Comparison of ENCODE assay signal across 9 mouse cellular contexts in genomic region chr13:49015366-49016306, GRCm38 (mm10). TPM values are rescaled to one million over a fixed set of nuclear protein-coding genes. Genes with fewer than 3 reads are reported as not detected.
A peak's percentile ranks its signal among the peaks of the same experiment; 100 is the strongest.
DNase-seq lines count a peak whose midpoint lies in the region; ATAC-seq and TF ChIP-seq lines count a peak whose summit lies in the region.
"Had no signal": no experiment of that assay in that cellular context is flagged by ENCODE, and none has a peak within 500 bp of the region (broad histone marks: within the 10 kb centered on the region; RNA-seq: fewer than 3 reads in every experiment).

No protein-coding gene starts in this region.

- peaks cover 19% of the 10 kb centered on the region; the same call in 1 of the 2 replicates for H3K27me3 ChIP-seq in heart, embryonic 10.5 days (ENCODE audit: insufficient read depth, poor library complexity, severe bottlenecking)
- no peaks in the 10 kb centered on the region for H3K27me3 ChIP-seq in cerebellum, adult 2 months (ENCODE audit: control insufficient read depth, insufficient read depth, low read length)
- H3K27me3 ChIP-seq in heart, embryonic 14.5 days (ENCODE audit: control insufficient read depth, insufficient read depth, low read length): no peaks in the 10 kb centered on the region
- H3K27me3 ChIP-seq in limb, embryonic 15.5 days: no peaks in the 10 kb centered on the region
- H3K27me3 ChIP-seq in midbrain, embryonic 15.5 days (replicated peaks): no peaks in the 10 kb centered on the region; the same call in 1 of the 2 replicates

- peak overlapping the region; percentile 74 for H3K27ac ChIP-seq in heart, embryonic 10.5 days
- peak overlapping the region; percentile 82 for H3K27ac ChIP-seq in cerebellum, adult 2 months (ENCODE audit: insufficient read depth, low read length)
- peak overlapping the region; percentile 68 to 79 for H3K27ac ChIP-seq in heart, embryonic 14.5 days (replicated peaks in 1 of 2; ENCODE audit: control insufficient read depth in 1 of 2, insufficient read depth in 1 of 2, low read depth in 2 of 2, low read length in 2 of 2)
- H3K27ac ChIP-seq in limb, embryonic 15.5 days: peak overlapping the region; percentile 96
- H3K27ac ChIP-seq in midbrain, embryonic 15.5 days: peak overlapping the region; percentile 90
- H3K27ac ChIP-seq: macrophage had no signal

- H3K36me3 ChIP-seq in heart, embryonic 10.5 days: no peaks in the 10 kb centered on the region
- H3K36me3 ChIP-seq in heart, embryonic 14.5 days (ENCODE audit: control insufficient read depth, insufficient read depth, low read length): no peaks in the 10 kb centered on the region
- no peaks in the 10 kb centered on the region for H3K36me3 ChIP-seq in limb, embryonic 15.5 days
- no peaks in the 10 kb centered on the region for H3K36me3 ChIP-seq in midbrain, embryonic 15.5 days (replicated peaks)

- peak overlapping the region; percentile 61 for H3K4me2 ChIP-seq in heart, embryonic 14.5 days (ENCODE audit: low read length)
- peak overlapping the region; percentile 50 for H3K4me2 ChIP-seq in limb, embryonic 15.5 days
- peak overlapping the region; percentile 53 for H3K4me2 ChIP-seq in midbrain, embryonic 15.5 days

- H3K9me3 ChIP-seq in heart, embryonic 10.5 days: no peaks in the 10 kb centered on the region
- H3K9me3 ChIP-seq in heart, embryonic 14.5 days (ENCODE audit: control insufficient read depth, low read length): peaks cover 7% of the 10 kb centered on the region; the same call in 1 of the 2 replicates
- no peaks in the 10 kb centered on the region for H3K9me3 ChIP-seq in limb, embryonic 15.5 days
- no peaks in the 10 kb centered on the region for H3K9me3 ChIP-seq in midbrain, embryonic 15.5 days

- H3K9ac ChIP-seq in heart, embryonic 14.5 days (ENCODE audit: low read length): peak overlapping the region; percentile 51
- H3K9ac ChIP-seq in limb, embryonic 15.5 days: no peak overlapping the region
- H3K9ac ChIP-seq in midbrain, embryonic 15.5 days: peak overlapping the region; percentile 40

- intact Hi-C loops in heart, postnatal 36 days (cut with DNase I): no loop called here

- H3K4me3 ChIP-seq in heart, embryonic 10.5 days: peak overlapping the region; percentile 53
- peak overlapping the region; percentile 14 for H3K4me3 ChIP-seq in cerebellum, adult 2 months (replicated peaks; ENCODE audit: insufficient read depth, low read depth, low read length)
- peak overlapping the region; percentile 28 to 29 for H3K4me3 ChIP-seq in heart, embryonic 14.5 days (ENCODE audit: control insufficient read depth in 1 of 2, insufficient read depth in 1 of 2, low read depth in 1 of 2, low read length in 2 of 2)
- peak overlapping the region; percentile 28 for H3K4me3 ChIP-seq in limb, embryonic 15.5 days
- peak overlapping the region; percentile 27 for H3K4me3 ChIP-seq in midbrain, embryonic 15.5 days

- no peak for TF ChIP-seq POLR2A in cerebellum, adult 2 months (IDR thresholded peaks at IDR 0.05; ENCODE audit: borderline replicate concordance, insufficient read depth, low read length)

- 4% methylated on average over 30 of the region's 30 CpGs for WGBS in heart, embryonic 10.5 days
- WGBS in cerebellum, adult 2 months: 14% methylated on average over 30 of the region's 30 CpGs
- 6% methylated on average over 30 of the region's 30 CpGs for WGBS in heart, embryonic 14.5 days
- 5% methylated on average over 30 of the region's 30 CpGs for WGBS in limb, embryonic 15.5 days
- WGBS in midbrain, embryonic 15.5 days: 3% methylated on average over 30 of the region's 30 CpGs

- peaks cover 31% of the 10 kb centered on the region for H3K4me1 ChIP-seq in heart, embryonic 10.5 days
- peaks cover 11% of the 10 kb centered on the region for H3K4me1 ChIP-seq in cerebellum, adult 2 months (ENCODE audit: control insufficient read depth, insufficient read depth, low read length)
- H3K4me1 ChIP-seq in heart, embryonic 14.5 days (ENCODE audit: control insufficient read depth in 2 of 2, insufficient read depth in 2 of 2, low read length in 2 of 2): peaks cover 10 to 17% of the 10 kb centered on the region in 2 experiments; a peak in 3 of 4 replicates
- peaks cover 25% of the 10 kb centered on the region for H3K4me1 ChIP-seq in limb, embryonic 15.5 days
- H3K4me1 ChIP-seq in midbrain, embryonic 15.5 days: peaks cover 20% of the 10 kb centered on the region

- TF ChIP-seq CTCF in cerebellum, adult 2 months (IDR thresholded peaks at IDR 0.05; ENCODE audit: borderline replicate concordance, insufficient read depth, low read depth, low read length): no peak

- ATAC-seq in heart, embryonic 14.5 days (ENCODE audit: insufficient number of reproducible peaks, insufficient read depth, low FRiP score, low read depth): peak; percentile 48; the same call in 1 of the 2 replicates
- peak; percentile 77 for ATAC-seq in limb, embryonic 15.5 days (ENCODE audit: insufficient number of reproducible peaks, low FRiP score, low TSS enrichment, low read depth)
- ATAC-seq in midbrain, embryonic 15.5 days (replicated peaks): peak; percentile 81

- peak; percentile 83 for DNase-seq in heart, embryonic 10.5 days (ENCODE audit: low spot score)
- DNase-seq in heart, postnatal 36 days: no peak
- DNase-seq in cerebellum, adult 2 months: peak; percentile 42
- DNase-seq in thymus, postnatal 10 days (ENCODE audit: low spot score in 2 of 2): peak; percentile 58 to 64
- no peak for DNase-seq in layer of hippocampus, adult 8-10 months (ENCODE audit: low spot score in 2 of 2)

RNA-seq across cellular contexts. Expression of gene Fam120a, which starts 47.8 kb away (rescaled TPM):
- 17.5 and 20.7 TPM in 2 replicates for polyA plus RNA-seq in heart, embryonic 10.5 days (2016; fragmentation: Nextera tagmentation; extraction: Ambion mirVana)
- 100 to 1,000 TPM; 104 to 116 TPM for total RNA-seq in heart, postnatal 36 days (2021)
- 64.4 and 69.2 TPM in 2 replicates for polyA plus RNA-seq in cerebellum, adult 2 months (2012; rRNA removed)
- 27.9 and 29.7 TPM in 2 replicates for polyA plus RNA-seq in heart, embryonic 14.5 days (2014; fragmentation: Nextera tagmentation; extraction: Ambion mirVana)
- polyA plus RNA-seq in limb, embryonic 15.5 days (2015; fragmentation: Nextera tagmentation; extraction: Ambion mirVana): 23.9 and 24.6 TPM in 2 replicates
- 10.7 and 11.0 TPM in 2 replicates for polyA plus RNA-seq in midbrain, embryonic 15.5 days (2015; fragmentation: Nextera tagmentation; extraction: Ambion mirVana)
- total RNA-seq in layer of hippocampus, adult 8-10 months (2022): 100 to 1,000 TPM; 103 to 110 (median 105) TPM

Comparison
In these comparisons a context has a peak if more than half of its experiments do, and no peak if none do; other contexts are left out.
1. DNase-seq: peak in heart, embryonic 10.5 days (single experiment), cerebellum, adult 2 months (2 of 2) and thymus, postnatal 10 days (2 of 2); none in heart, postnatal 36 days (0 of 2) and layer of hippocampus, adult 8-10 months (0 of 2).
2. Peak in every context shown above with its lines, with median percentiles within 50 percentile points of each other: H3K27ac ChIP-seq, H3K4me3 ChIP-seq, ATAC-seq and H3K4me2 ChIP-seq.